Mouse (Mus musculus) right cerebral cortex, postnatal 36 days (tissue): Measurements from ENCODE around the gene Mgll.

Experiments
- DNase-seq, 2 experiments: peaks; one replicate each; pipeline ENCODE4 v3.0.0; 2022; ENCODE audit warnings: low spot score in 2 of 2, mixed read lengths in 1 of 2

The Mgll gene

GRCm38 (mm10) chr6:88724313-88725195, at the start of gene Mgll:
Gene Mgll, plus strand, starts transcription at chr6:88724412.
- DNase-seq, result peak; percentile 70 to 71

- no peak for DNase-seq
Observed at GRCm38 (mm10) chr6:88675815-88676214, 48.4 kb upstream of the Mgll start.

DNA sequence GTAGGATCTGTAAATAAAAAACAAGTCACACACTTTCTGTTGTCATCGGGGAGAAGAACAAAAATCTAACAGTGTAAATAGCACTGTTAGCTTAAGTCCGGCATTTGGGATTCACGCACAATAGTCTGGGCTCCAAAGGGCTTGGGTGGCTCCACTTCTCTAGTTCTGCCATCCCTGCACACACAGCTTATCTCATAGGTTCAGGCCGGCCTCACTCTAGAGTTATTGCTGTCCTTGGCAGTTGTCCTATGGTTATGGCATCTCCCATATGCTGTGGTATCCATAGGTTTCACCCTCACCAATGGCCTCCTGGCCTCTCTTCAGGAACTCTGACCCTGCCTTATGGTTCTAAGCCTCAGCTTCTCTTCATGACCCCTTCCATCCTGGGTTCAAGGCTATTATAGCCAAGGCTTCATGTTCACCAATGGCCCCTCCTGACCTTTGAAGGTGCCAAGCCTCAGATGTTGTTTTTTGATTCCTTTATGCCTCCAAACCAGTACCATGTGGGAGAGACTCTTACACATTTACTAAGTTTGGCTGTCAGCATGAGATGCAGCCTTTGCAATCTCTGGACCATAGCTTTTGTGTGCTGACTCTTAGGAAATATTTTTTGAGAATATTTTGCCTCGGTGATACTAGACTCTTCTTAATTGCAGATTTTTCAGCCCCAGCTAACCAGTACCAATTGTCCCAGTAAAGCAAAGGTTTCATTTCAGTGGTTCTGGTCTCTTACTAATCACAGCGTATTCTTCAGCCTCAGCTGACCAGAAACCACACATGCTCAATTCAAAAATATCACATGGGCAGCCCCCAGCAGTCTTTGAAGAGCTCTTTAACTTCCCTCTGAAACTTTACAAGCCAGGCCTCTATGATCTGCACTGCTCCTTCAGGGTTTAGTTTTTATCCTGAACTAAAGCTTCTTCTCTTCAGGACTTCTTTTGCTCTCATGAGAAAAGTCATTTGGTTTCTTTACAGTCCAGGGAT, 47.2 kb upstream of the Mgll start:
- no peak for DNase-seq

GRCm38 (mm10) chr6:88677738-88678137, 46.5 kb upstream of the Mgll start:
- DNase-seq, result no peak

DNA sequence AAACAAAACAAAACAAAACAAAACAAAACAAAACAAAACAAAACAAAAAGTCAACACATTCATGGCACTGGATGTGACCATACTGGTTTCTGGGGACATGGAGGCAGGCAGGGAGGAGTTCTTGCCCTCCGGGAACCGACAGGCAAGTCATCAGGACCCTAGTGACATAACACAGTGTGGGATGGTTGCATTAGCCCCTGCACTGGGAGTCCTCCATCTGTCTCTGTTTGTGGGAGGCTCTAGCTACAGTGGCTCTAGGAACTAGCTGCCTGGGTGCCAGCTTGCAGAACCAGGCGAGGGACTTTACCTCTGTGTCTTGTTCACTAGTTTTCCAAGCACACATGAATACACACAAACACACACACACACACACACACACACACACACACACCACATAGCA, 43.2 kb upstream of the Mgll start:
- DNase-seq, result no peak

- no peak for DNase-seq
Observed at GRCm38 (mm10) chr6:88683380-88684053, 40.7 kb upstream of the Mgll start.

DNA sequence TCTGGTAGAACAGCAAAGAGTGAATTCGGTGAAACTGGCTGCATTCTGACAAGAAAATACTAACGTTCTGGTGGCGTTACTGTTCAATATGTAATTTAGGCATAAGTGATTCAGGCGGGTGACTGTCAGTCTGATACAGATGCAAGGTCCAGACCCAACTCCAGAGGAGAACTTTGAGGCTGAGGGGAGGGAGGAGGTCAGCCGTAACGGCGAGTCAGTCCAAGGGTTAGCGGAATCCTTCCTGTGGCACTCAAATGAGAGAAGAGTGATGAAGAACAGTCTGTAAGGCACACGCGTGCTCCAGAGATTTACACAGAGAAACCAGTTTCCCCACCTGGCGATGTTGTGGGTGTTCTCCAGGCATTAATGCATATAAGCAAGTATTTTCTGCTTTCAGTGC, 36.0 kb upstream of the Mgll start:
- DNase-seq, result no peak

GRCm38 (mm10) chr6:88688712-88689111, 35.5 kb upstream of the Mgll start:
- no peak for DNase-seq

DNA sequence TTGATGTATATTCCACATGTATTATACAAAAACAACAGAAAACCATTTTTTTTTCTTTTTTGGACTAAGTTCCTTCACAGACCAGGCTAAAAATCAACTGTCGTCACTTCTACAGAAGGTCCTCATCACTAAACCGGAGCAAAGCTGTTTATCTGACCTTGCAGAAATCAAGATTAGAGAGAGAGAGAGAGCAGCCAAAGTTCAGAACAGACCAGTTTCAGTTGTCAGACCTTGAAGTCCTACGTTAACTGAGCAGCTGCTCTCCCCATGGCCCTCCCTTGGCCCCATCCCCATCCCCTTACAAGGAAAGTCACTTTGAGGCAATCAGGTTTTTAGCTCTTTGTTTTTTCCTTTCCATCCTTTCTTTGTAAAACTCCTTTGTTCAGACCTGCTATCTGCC, 34.0 kb upstream of the Mgll start:
- DNase-seq, result no peak

DNA sequence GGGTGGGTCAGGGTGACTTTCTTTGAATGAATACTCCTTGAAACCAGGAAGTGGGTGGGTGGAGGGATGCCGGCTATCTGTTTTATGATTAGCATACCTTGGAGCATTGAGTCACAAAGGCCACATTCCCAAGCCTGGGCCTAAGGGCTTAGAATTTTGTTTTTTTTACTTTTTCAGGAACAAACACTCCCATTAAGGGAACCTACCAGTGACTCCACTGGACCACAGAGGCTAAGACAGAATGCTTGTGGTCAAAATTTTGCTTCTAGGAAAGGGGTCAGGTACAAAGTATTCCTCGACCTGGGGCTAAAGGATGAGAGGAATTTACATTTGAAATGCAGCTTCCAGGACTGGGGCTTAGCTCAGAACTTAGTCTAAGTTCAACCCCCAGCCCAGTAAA, 32.9 kb upstream of the Mgll start:
- DNase-seq, result no peak

DNA sequence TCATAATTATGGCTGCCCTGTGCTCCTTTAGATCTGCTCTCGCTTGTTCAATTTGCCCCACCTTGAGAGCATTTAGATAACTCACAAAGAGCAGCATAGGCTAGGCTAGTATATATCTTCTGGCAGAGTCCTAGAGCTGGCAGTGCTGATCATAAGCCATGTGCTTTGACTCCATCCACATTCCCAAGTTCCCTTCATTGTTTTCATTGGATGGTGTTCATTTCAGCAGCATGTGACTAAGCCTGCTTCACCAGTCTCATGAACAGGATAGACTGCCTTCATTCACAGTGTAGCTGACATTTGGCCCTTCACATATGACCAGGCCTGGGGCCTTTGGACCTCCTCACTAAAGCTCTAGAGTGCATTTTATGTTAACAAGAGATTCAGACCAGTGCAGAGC, 21.3 kb upstream of the Mgll start:
- no peak for DNase-seq

- no peak for DNase-seq
Observed at GRCm38 (mm10) chr6:88703731-88704130, 20.5 kb upstream of the Mgll start.

GRCm38 (mm10) chr6:88708401-88709278, 15.6 kb upstream of the Mgll start:
- DNase-seq, result no peak

GRCm38 (mm10) chr6:88709279-88709575, 15.0 kb upstream of the Mgll start:
- DNase-seq, result no peak

- no peak for DNase-seq
Observed at GRCm38 (mm10) chr6:88711313-88711712, 12.9 kb upstream of the Mgll start.

- no peak for DNase-seq
Observed at GRCm38 (mm10) chr6:88712083-88712482, 12.1 kb upstream of the Mgll start.

DNA sequence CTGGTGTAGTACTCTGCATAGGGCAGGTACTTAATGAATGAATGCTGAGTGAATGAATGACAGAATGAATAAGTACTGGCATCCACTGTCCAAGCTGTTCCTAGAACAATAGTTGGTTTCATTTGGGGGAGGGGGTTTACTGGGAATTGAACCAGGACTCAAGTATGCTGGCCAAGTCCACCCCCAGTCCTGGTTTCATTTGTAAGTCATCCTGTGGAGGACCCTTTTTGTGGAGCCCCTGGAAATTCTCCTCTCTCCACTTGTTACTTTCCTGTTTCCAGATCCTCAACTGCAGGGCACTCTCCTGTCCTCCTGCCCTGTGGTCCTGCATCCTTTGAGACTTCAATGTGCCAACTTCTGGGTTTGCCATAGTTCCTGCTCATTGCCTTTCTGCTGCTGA, 10.9 kb upstream of the Mgll start:
- DNase-seq, result no peak

DNA sequence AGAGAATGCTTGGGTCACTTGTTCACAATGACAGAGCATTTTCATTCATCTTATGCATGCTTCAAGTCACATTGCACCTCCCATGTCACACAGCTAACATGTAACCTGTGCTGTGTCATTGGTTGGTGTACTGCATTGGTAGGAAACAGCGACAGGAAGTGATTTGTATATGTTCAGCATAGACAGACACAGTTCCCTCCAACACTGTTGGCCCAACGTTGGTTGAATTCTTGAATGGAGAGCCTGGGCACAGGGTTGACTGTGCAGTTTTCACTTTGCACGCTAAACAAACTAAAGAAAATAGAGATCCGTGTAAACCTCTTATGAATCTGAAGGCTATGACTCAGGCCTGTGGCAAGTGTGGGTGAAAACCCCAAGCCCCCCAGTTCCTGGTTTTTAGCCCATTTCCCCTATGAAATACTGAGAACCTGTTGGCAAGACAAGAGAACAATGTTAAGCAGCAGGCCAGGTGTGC, 10.0 kb upstream of the Mgll start:
- no peak for DNase-seq

- no peak for DNase-seq
Observed at GRCm38 (mm10) chr6:88715378-88715781, 8.8 kb upstream of the Mgll start.

DNA sequence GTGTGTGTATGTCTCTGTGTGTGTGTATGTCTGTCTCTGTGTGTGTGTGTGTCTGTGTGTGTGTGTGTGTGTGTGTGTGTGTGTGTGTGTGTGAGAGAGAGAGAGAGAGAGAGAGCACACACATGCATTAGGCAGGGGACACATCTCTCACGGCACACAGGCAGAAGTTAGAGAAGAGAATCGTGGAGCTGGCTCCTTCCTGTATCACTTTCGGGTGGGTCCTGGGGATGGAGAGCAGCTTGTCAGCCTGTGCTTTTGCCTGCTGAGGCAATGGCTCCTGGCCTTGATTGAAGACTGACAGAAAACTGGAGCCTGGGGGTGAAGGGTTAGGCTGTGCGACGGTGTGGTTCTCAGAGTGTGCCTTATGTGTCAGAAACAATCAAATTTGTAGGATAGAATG, 8.2 kb upstream of the Mgll start:
- DNase-seq, result no peak
